Mouse (Mus musculus) A20 (cell line): Measurements from ENCODE around the gene Cacna1g.

Source experiments
- DNase-seq: peaks from one replicate; pipeline ENCODE4 v3.0.0-alpha.2; 2011; ENCODE audit warnings: low read depth, low spot score

The Cacna1g gene

DNA sequence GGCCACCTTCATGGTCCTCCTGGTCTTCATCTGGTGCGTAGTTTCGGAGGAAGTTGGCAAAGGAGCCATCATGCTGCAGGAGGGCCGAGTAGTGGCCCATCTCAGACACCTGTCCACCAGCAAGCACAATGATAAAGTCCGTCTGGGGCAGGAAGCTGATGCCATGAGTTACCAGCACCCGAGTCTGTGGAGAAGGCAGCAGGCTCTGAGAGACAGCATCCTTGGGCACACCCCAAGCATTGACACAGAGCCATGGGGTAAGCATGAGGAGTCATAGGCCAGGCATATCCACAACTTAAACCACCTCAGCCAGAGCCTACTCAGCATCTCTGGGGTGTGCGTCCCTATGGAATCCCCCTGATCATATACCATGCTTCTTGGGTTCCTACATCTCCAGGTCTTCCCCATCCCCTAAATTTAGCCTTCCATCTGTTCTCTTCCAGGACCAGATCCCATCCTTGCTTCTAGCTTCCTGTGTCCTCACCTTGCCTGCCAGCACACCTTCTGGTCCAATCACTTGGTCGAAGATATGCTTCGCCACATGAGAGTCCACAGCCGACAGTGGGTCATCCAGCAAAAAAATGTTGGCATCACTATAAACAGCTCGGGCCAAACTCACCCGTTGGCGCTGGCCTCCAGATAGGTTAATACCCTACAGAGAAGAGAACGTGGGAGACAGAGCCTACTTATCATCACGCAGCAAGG is 112.7 kb downstream of the Cacna1g start:
- no peak for DNase-seq

DNA sequence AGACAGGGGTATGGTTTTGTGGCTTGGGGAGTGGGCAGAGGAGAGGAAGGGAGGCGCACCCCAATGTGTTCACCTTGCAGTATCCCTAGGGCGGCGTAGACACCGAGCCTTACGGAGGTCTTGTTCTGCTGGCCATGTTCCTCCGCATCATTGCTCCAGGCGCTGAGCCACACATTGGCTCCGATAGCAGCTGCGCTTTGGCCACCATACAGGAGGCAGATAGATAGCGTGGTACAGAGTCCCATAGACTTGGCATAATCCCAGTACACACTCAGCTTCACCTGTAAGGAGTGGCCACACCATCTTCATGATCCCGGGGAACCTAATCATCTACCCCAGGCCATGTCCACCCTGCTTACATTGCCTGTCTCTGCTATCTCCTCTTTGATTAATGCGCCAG is 114.8 kb downstream of the Cacna1g start:
- no peak for DNase-seq
